Mouse (Mus musculus) liver, embryonic 13.5 days (tissue): Measurements from ENCODE around the gene Tnfsf9. TPM values are rescaled to one million over a fixed set of nuclear protein-coding genes. Genes with fewer than 3 reads are reported as not detected.

Source experiments
- ATAC-seq: fragments of 200-750 bp; cut with Nextera tagmentation; 2 replicates; pipeline ENCODE4 v1.8.0; 2017; ENCODE audit warnings: low read depth, mild to moderate bottlenecking, moderate number of reproducible peaks, moderate library complexity
- DNase-seq: peaks from one replicate; pipeline ENCODE4 v3.0.0; 2022
- H3K27ac ChIP-seq: fragments of 300-500 bp; sonication (generic); 2 replicates; pipeline ENCODE4 v1.5.1; 2015; ENCODE audit warnings: moderate library complexity, mild to moderate bottlenecking, inconsistent platforms
- H3K27me3 ChIP-seq: fragments of 300-500 bp; sonication (generic); 2 replicates; pipeline ENCODE4 v1.6.1; 2015; ENCODE audit warnings: mild to moderate bottlenecking, inconsistent platforms
- H3K36me3 ChIP-seq: fragments of 300-500 bp; sonication (generic); 2 replicates; pipeline ENCODE4 v1.6.1; 2015; ENCODE audit warnings: mild to moderate bottlenecking, inconsistent platforms
- H3K4me1 ChIP-seq: fragments of 300-500 bp; sonication (generic); replicated peaks from 2 replicates; pipeline ENCODE4 v1.6.1; 2015; ENCODE audit warnings: inconsistent platforms
- H3K4me2 ChIP-seq: fragments of 300-500 bp; sonication (generic); 2 replicates; pipeline ENCODE4 v1.6.1; 2015; ENCODE audit warnings: inconsistent platforms, mild to moderate bottlenecking, moderate library complexity
- H3K4me3 ChIP-seq: fragments of 300-500 bp; sonication (generic); replicated peaks from 2 replicates; pipeline ENCODE4 v1.5.1; 2015; ENCODE audit warnings: mild to moderate bottlenecking, inconsistent platforms
- H3K9ac ChIP-seq: fragments of 300-500 bp; sonication (generic); 2 replicates; pipeline ENCODE4 v1.6.1; 2015; ENCODE audit warnings: mild to moderate bottlenecking, inconsistent platforms
- H3K9me3 ChIP-seq: fragments of 300-500 bp; sonication (generic); replicated peaks from 2 replicates; pipeline ENCODE4 v1.6.1; 2016; ENCODE audit warnings: inconsistent platforms
- WGBS: fragments of 180-500 bp; shearing (Covaris S2); methylation state at CpG from one replicate; pipeline ENCODE4 v1.1.7; 2015; ENCODE audit not compliant: insufficient replicate concordance; 5-methylcytosine and 5-hydroxymethylcytosine counted together
- polyA plus RNA-seq: library from polyadenylated mRNA; unstranded; fragments of >200 nt; fragmentation: Nextera tagmentation; extraction: Ambion mirVana; gene quantifications from 2 replicates; pipeline ENCODE4 v1.2.1, GENCODE M21; 2015

Gene Tnfsf9
- polyA plus RNA-seq: 1.0 and 1.1 TPM in 2 replicates

DNA sequence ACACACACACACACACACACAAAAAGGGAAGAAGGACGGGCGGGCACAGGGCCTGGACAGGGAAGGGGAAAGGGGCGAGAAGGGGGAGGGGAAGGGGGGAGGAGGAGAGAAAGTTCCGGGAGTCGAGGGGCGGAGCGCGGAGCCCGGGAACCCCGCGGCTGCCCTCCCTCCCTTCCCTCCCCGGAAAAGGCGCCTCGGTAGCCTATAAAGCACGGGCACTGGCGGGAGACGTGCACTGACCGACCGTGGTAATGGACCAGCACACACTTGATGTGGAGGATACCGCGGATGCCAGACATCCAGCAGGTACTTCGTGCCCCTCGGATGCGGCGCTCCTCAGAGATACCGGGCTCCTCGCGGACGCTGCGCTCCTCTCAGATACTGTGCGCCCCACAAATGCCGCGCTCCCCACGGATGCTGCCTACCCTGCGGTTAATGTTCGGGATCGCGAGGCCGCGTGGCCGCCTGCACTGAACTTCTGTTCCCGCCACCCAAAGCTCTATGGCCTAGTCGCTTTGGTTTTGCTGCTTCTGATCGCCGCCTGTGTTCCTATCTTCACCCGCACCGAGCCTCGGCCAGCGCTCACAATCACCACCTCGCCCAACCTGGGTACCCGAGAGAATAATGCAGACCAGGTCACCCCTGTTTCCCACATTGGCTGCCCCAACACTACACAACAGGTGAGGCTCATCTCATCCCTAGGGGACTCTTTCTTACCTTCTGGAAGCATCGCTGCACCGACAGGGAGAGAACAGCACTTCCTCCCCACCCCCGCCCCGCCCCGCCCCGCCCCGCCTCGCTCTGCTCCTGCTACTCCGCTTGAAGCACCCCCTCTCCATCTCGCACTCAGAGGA, at the start of gene Tnfsf9:
Gene Tnfsf9 (plus strand): TSS at position 145 of the 854 bp plus-strand sequence.
- H3K4me3 ChIP-seq: peak within 1 kb of the TSS; percentile 57
- peak within 1 kb of the TSS; percentile 75 for H3K4me2 ChIP-seq
- no peaks in the 10 kb centered on the region for H3K36me3 ChIP-seq
- peaks cover 34% of the 10 kb centered on the region for H3K27me3 ChIP-seq
- ATAC-seq (peak; percentile 42), DNase-seq (no peak)
- H3K9me3 ChIP-seq: no peaks in the 10 kb centered on the region
- peaks cover 18% of the 10 kb centered on the region for H3K4me1 ChIP-seq
- H3K9ac ChIP-seq: peak within 1 kb of the TSS; percentile 62
- H3K27ac ChIP-seq: no peak within 1 kb of the TSS
- WGBS: under 1% methylated on average over 58 of the region's 61 CpGs

DNA sequence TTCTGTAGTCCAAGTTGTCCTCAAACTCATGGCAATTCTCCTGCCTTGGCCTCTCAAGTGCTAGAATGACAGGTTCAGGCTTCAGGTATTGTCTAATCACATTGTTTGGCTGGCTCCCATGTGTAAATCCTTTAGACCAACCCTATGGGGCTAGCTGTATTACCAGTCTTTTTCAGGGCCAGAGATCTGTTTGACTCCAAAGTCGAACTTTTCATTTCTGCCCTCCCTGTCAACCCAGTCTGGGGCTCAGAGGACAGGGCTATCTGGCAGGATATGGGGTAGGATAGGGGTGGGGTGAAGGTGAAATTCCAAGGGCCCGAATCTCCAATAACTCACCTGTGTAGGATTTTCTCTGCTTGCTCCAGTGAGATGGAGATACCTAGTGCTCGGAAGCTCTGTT, 48.9 kb upstream of the Tnfsf9 start:
- ATAC-seq (no peak), DNase-seq (no peak)
- 63% methylated on average over 3 of the region's 3 CpGs for WGBS
- Histone ChIP-seq H3K4me1 (peaks cover 29% of the 10 kb centered on the region), H3K36me3 (peaks cover 15% of the 10 kb centered on the region; the same call in 1 of the 2 replicates), H3K4me2 (no peak overlapping the region), H3K4me3 (no peak overlapping the region), H3K9me3 (no peaks in the 10 kb centered on the region), H3K9ac (no peak overlapping the region), H3K27me3 (peaks cover 39% of the 10 kb centered on the region), H3K27ac (peak overlapping the region; percentile 47)

DNA sequence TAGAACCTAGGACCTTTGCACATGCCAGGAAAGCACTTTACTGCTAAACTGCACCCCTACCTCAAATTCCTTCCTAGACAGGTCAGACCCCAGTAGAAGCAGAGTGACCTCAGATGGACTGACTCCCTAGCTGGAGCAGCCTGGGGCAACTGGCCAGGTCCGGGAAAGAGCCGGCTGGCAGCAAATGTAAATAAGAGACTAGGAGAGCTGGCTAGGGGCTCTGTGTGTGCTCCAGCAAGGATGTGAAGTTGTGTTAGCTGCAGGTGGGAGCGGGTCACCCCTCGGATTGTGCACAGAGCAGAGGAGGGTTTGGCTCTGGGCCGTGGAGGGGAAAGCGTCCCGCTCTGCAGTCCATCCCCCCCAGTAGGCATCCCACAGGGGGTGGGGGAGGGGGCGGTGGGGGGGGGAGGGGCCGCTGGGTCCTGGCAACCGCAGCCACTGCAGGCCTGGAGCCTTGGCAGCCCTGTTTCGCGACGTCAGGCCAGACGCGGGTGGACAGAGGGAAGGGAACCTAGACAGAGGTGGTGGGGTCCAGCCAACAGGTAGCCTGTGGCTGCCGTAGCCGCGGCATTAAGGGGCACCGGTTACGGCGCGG, 46.1 kb upstream of the Tnfsf9 start, which contains the start of gene Crb3:
Gene Crb3 (plus strand): TSS at position 215 of the 595 bp plus-strand sequence.
- H3K9ac ChIP-seq: peak within 1 kb of the TSS; percentile 73
- WGBS: 6% methylated on average over 19 of the region's 22 CpGs
- peaks cover 65% of the 10 kb centered on the region for H3K27me3 ChIP-seq
- ATAC-seq (no peak; the same call in 1 of the 2 replicates), DNase-seq (no peak)
- peak within 1 kb of the TSS; percentile 84 for H3K4me2 ChIP-seq
- no peaks in the 10 kb centered on the region for H3K9me3 ChIP-seq
- H3K4me3 ChIP-seq: peak within 1 kb of the TSS; percentile 69
- H3K4me1 ChIP-seq: peaks cover 41% of the 10 kb centered on the region
- peak within 1 kb of the TSS; percentile 58 for H3K27ac ChIP-seq
- H3K36me3 ChIP-seq: peaks cover 5% of the 10 kb centered on the region; the same call in 1 of the 2 replicates

DNA sequence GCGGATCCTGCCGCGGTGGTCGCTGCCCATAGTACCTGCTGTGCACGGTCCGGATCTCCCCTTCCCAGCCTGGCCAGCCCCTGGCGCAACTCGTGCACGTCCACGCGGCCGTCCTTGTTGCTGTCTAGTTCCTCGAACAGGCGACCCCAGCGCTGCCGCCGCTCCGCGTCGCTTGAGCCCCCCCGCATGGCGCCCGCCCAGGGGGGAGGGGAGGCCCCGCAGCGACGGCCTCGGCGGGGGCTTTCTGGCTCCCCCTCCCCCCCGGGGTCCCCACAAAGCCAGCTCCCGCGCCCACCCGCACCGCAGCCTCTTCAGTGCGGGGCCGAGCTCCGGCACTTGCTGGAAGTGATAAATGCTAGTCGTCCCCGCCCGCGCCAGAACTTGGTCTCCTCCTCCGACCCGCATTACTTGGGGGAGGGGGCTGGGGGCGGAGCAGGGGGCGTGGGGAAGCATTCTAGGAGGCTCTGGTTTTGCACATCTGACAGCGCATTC, 45.6 kb upstream of the Tnfsf9 start, which contains the start of gene Slc25a23:
Gene Slc25a23 (minus strand): TSS at position 378 of the 492 bp plus-strand sequence.
- peak within 1 kb of the TSS; percentile 58 for H3K27ac ChIP-seq
- H3K4me2 ChIP-seq: peak within 1 kb of the TSS; percentile 84
- ATAC-seq (peak; percentile 6; the same call in 1 of the 2 replicates), DNase-seq (no peak)
- WGBS: under 1% methylated on average over 40 of the region's 45 CpGs
- H3K4me3 ChIP-seq: peak within 1 kb of the TSS; percentile 69
- H3K27me3 ChIP-seq: peaks cover 70% of the 10 kb centered on the region
- H3K36me3 ChIP-seq: peaks cover 5% of the 10 kb centered on the region; the same call in 1 of the 2 replicates
- H3K9me3 ChIP-seq: no peaks in the 10 kb centered on the region
- H3K4me1 ChIP-seq: peaks cover 41% of the 10 kb centered on the region
- H3K9ac ChIP-seq: peak within 1 kb of the TSS; percentile 73

DNA sequence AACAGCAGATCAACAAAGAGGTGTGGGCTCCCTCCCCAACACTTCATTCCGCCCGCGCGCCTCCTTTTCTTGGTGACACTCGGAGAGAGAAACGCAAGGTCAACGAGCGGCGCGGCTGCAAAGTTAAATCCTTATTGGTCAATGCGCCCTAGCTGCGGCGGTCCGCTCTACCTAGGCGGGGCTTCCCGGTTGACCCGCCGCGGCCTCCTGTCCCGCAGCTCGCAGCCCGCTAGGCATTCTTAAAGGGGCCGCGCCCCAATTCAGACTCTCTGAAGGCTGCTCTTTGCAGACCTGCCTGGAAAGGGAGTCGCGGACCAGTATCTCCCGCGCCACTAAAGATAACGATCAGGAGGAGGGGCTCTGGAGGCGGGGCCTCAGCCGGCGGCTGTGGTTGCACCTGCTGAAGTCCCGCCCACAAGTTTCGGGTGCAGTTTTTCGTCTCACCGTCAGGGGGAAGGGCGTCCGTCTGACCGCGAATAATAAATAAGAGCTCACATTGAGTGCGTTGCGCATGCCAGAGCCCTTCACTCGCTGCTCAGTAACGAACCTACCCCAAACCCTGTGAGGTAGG, 44.8 kb upstream of the Tnfsf9 start:
- Histone ChIP-seq H3K27me3 (peaks cover 78% of the 10 kb centered on the region), H3K4me2 (peak overlapping the region; percentile 84), H3K36me3 (peaks cover 1% of the 10 kb centered on the region; the same call in 1 of the 2 replicates), H3K4me3 (peak overlapping the region; percentile 69), H3K4me1 (peaks cover 41% of the 10 kb centered on the region), H3K9ac (peak overlapping the region; percentile 73), H3K27ac (peak overlapping the region; percentile 58), H3K9me3 (no peaks in the 10 kb centered on the region)
- under 1% methylated on average over 44 of the region's 44 CpGs for WGBS
- ATAC-seq (peak; percentile 79), DNase-seq (peak; percentile 89)

DNA sequence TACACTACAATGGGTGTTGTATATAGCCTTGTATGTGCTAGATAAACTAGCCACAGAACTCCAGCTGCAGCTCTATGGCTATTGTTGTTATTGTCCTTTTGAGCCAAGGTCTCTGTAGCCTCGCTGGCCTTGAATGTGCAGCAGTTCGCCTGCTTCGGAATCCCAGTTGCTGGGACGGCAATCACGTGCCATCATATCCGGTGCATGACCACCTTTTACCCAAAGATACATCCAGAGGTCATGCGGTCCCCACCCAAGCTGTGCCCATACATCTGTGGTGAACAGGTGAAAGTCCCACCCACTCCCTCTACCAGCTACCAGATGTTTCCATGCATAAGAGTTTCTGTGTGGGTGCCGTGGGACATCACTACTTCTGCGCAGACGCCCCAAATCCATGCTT, 44.1 kb upstream of the Tnfsf9 start:
- WGBS: 35% methylated on average over 10 of the region's 10 CpGs
- H3K9ac ChIP-seq: no peak overlapping the region
- H3K4me3 ChIP-seq: peak overlapping the region; percentile 69; the same call in 1 of the 2 replicates
- peaks cover 82% of the 10 kb centered on the region for H3K27me3 ChIP-seq
- ATAC-seq (no peak), DNase-seq (no peak)
- H3K27ac ChIP-seq: no peak overlapping the region
- H3K36me3 ChIP-seq: no peaks in the 10 kb centered on the region
- peak overlapping the region; percentile 84 for H3K4me2 ChIP-seq
- peaks cover 43% of the 10 kb centered on the region for H3K4me1 ChIP-seq
- H3K9me3 ChIP-seq: no peaks in the 10 kb centered on the region

DNA sequence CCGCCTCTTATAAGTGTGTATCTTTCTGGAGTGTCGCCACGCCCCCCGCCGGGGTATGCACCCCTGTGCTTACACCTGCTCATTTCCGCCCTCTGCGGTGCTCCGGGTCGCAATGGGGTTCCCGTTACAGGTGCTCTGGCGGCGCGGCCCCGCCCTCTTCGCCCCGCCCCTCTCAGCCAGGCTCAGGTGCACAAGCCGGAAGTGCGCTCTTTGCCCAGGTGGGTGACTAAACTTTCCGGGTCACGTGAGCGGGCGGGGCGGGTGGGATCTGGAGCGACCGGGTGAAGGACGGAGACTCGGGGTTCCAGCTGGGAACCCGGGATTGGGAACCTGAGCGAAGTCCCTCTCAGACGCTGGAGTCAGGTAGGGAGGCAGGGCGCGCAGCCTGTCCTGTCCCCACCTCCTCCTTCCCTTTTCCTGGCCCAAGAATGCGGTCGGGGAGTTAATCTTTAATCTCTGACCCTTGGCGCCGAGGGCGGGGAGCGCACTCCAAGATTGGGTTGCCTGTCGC, 43.1 kb upstream of the Tnfsf9 start:
- H3K4me1 ChIP-seq: peaks cover 53% of the 10 kb centered on the region
- no peaks in the 10 kb centered on the region for H3K36me3 ChIP-seq
- peak overlapping the region; percentile 13; the same call in 1 of the 2 replicates for H3K9ac ChIP-seq
- DNase-seq (no peak), ATAC-seq (no peak)
- under 1% methylated on average over 39 of the region's 39 CpGs for WGBS
- no peak overlapping the region for H3K27ac ChIP-seq
- H3K4me2 ChIP-seq: peak overlapping the region; percentile 64
- peak overlapping the region; percentile 49 for H3K4me3 ChIP-seq
- no peaks in the 10 kb centered on the region for H3K9me3 ChIP-seq
- H3K27me3 ChIP-seq: peaks cover 89% of the 10 kb centered on the region

DNA sequence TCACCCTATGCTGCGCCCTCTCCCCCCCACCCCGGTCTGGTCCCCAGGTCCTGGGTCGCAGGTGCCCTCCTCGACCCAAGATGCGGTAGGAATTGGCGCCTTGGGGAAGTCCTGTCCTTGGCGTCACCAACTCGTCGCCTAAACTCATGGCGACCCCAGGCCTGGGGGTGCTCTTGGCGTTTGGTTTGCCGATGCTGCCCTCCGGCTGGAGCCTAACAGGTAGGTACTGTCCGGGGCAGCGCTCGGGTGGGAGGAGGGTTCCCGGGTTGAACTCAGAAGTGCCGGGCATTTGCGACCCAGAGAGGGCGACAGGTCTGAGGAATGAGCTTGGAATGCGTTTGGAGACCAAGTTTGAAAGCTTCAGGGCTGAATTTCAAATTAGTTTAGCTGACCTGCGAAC, 42.6 kb upstream of the Tnfsf9 start:
- Histone ChIP-seq H3K9me3 (no peaks in the 10 kb centered on the region), H3K4me3 (peak overlapping the region; percentile 49), H3K27me3 (peaks cover 86% of the 10 kb centered on the region), H3K4me2 (peak overlapping the region; percentile 64), H3K36me3 (no peaks in the 10 kb centered on the region), H3K4me1 (peaks cover 55% of the 10 kb centered on the region), H3K27ac (no peak overlapping the region), H3K9ac (peak overlapping the region; percentile 13; the same call in 1 of the 2 replicates)
- WGBS: 2% methylated on average over 22 of the region's 22 CpGs
- ATAC-seq (no peak), DNase-seq (no peak)

DNA sequence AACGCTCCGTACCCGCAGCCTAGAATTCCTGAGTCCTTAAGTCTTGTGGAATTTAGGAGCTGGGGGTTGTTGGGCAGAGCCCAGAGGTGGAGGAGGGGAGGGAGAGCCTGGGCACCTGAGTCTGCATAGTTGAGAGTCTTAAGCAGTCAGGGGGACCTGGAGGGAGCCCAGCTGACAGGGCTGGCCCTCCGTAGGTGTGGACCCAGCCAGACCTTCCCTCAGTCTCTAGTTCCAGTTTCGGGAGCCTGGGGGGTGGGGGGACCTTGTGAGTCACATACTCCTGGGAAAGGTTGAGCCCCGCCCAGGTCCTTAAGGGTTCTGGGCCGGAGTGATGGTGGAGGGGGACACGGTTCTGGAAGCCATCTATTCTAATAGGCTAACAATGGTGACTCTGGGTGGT, 42.1 kb upstream of the Tnfsf9 start:
- 22% methylated on average over 8 of the region's 8 CpGs for WGBS
- Histone ChIP-seq H3K4me3 (peak overlapping the region; percentile 49; the same call in 1 of the 2 replicates), H3K9me3 (no peaks in the 10 kb centered on the region), H3K27ac (no peak overlapping the region), H3K4me2 (peak overlapping the region; percentile 64; the same call in 1 of the 2 replicates), H3K27me3 (peaks cover 81% of the 10 kb centered on the region), H3K36me3 (no peaks in the 10 kb centered on the region), H3K9ac (no peak overlapping the region), H3K4me1 (peaks cover 55% of the 10 kb centered on the region)
- DNase-seq (no peak), ATAC-seq (no peak)

DNA sequence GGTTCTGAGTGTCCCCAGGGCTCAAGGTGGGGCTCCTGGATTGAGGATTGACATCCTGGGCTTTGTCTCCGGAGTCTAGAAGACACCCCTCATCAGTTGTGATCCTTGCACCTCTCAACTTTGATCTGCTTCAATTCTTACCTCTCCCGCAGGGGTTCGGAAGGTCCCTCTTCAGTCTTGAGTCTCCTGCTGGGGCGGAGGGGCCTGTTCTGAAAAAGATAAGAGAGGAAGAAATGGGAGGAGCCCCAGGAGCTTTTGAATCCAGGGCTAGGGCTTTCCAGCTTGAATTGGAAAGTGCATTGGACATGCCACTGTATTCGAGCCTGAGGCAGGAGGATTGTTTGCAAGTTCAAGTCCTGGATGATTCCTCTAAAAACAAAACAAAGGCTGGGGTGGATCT, 38.2 kb upstream of the Tnfsf9 start:
- no peak overlapping the region for H3K4me2 ChIP-seq
- H3K36me3 ChIP-seq: no peaks in the 10 kb centered on the region
- H3K27ac ChIP-seq: no peak overlapping the region
- WGBS: 25% methylated on average over 5 of the region's 5 CpGs
- DNase-seq: no peak
- H3K4me3 ChIP-seq: no peak overlapping the region
- H3K9ac ChIP-seq: no peak overlapping the region
- ATAC-seq: no peak
- H3K4me1 ChIP-seq: peaks cover 30% of the 10 kb centered on the region
- no peaks in the 10 kb centered on the region for H3K9me3 ChIP-seq
- peaks cover 51% of the 10 kb centered on the region for H3K27me3 ChIP-seq
